Mouse (Mus musculus): Measurements from ENCODE around the gene Cog1. TPM values are rescaled to one million over a fixed set of nuclear protein-coding genes. Genes with fewer than 3 reads are reported as not detected.
A peak's percentile ranks its signal among the peaks of the same experiment; 100 is the strongest.

Cog1 gene
- polyA plus RNA-seq, 1 experiment from 2014 or later = 15.5 TPM

GRCm38 (mm10) chr11:113667704-113668103 is 18.7 kb downstream of the Cog1 start:
- no peak for ATAC-seq (replicated peaks; ENCODE audit: insufficient number of reproducible peaks, insufficient read depth, low FRiP score, low read depth)
- Histone ChIP-seq H3K9ac (no peak overlapping the region), H3K4me2 (no peak overlapping the region), H3K4me3 (no peak overlapping the region), H3K36me3 (peaks cover 33% of the 10 kb centered on the region), H3K4me1 (replicated peaks) (peaks cover 19% of the 10 kb centered on the region), H3K9me3 (replicated peaks) (no peaks in the 10 kb centered on the region), H3K27me3 (no peaks in the 10 kb centered on the region), H3K27ac (no peak overlapping the region)
- 69% methylated on average over 4 of the region's 4 CpGs for WGBS

GRCm38 (mm10) chr11:113668857-113669256 is 19.9 kb downstream of the Cog1 start:
- no peak for ATAC-seq (replicated peaks; ENCODE audit: insufficient number of reproducible peaks, insufficient read depth, low FRiP score, low read depth)

GRCm38 (mm10) chr11:113669711-113670110 is 20.7 kb downstream of the Cog1 start:
- Histone ChIP-seq H3K4me1 (replicated peaks) (peaks cover 31% of the 10 kb centered on the region), H3K4me3 (no peak overlapping the region), H3K27ac (no peak overlapping the region), H3K36me3 (peaks cover 22% of the 10 kb centered on the region), H3K4me2 (no peak overlapping the region), H3K9me3 (replicated peaks) (no peaks in the 10 kb centered on the region), H3K27me3 (no peaks in the 10 kb centered on the region), H3K9ac (no peak overlapping the region)
- ATAC-seq (replicated peaks; ENCODE audit: insufficient number of reproducible peaks, insufficient read depth, low FRiP score, low read depth) = no peak
- 67% methylated on average over 4 of the region's 4 CpGs for WGBS

More at GRCm38 (mm10) chr11:113668857-113669256, 19.9 kb downstream of the Cog1 start:
- Histone ChIP-seq H3K27ac (no peak overlapping the region), H3K36me3 (peaks cover 24% of the 10 kb centered on the region), H3K9ac (no peak overlapping the region), H3K4me1 (replicated peaks) (peaks cover 27% of the 10 kb centered on the region), H3K27me3 (no peaks in the 10 kb centered on the region), H3K4me3 (no peak overlapping the region), H3K4me2 (no peak overlapping the region), H3K9me3 (replicated peaks) (no peaks in the 10 kb centered on the region)
- 74% methylated on average over 5 of the region's 5 CpGs for whole genome bisulfite sequencing

- no peak overlapping the region for H3K4me2 ChIP-seq
- no peak overlapping the region for H3K9ac ChIP-seq
- 55% methylated on average over 4 of the region's 4 CpGs for WGBS
- no peak for ATAC-seq (replicated peaks; ENCODE audit: insufficient number of reproducible peaks, insufficient read depth, low FRiP score, low read depth)
- H3K27me3 ChIP-seq = no peaks in the 10 kb centered on the region
- no peak overlapping the region for H3K4me3 ChIP-seq
- peaks cover 26% of the 10 kb centered on the region for H3K4me1 ChIP-seq (replicated peaks)
- H3K27ac ChIP-seq = peak overlapping the region; percentile 69
- no peaks in the 10 kb centered on the region for H3K9me3 ChIP-seq (replicated peaks)
- H3K36me3 ChIP-seq = peaks cover 32% of the 10 kb centered on the region
Measured at GRCm38 (mm10) chr11:113673614-113674013, 24.6 kb downstream of the Cog1 start.

GRCm38 (mm10) chr11:113674595-113674994 is 25.6 kb downstream of the Cog1 start:
- H3K9ac ChIP-seq = no peak overlapping the region
- H3K4me3 ChIP-seq = no peak overlapping the region
- no peak overlapping the region for H3K27ac ChIP-seq
- no peaks in the 10 kb centered on the region for H3K9me3 ChIP-seq (replicated peaks)
- peaks cover 28% of the 10 kb centered on the region for H3K4me1 ChIP-seq (replicated peaks)
- no peaks in the 10 kb centered on the region for H3K27me3 ChIP-seq
- no peak overlapping the region for H3K4me2 ChIP-seq
- WGBS = 86% methylated on average over 5 of the region's 5 CpGs
- H3K36me3 ChIP-seq = peaks cover 30% of the 10 kb centered on the region
- ATAC-seq (replicated peaks; ENCODE audit: insufficient number of reproducible peaks, insufficient read depth, low FRiP score, low read depth) = no peak

- ATAC-seq (replicated peaks; ENCODE audit: insufficient number of reproducible peaks, insufficient read depth, low FRiP score, low read depth) = no peak
- Histone ChIP-seq H3K27me3 (no peaks in the 10 kb centered on the region), H3K9me3 (replicated peaks) (no peaks in the 10 kb centered on the region), H3K27ac (no peak overlapping the region), H3K36me3 (peaks cover 22% of the 10 kb centered on the region), H3K4me3 (no peak overlapping the region), H3K4me2 (no peak overlapping the region), H3K4me1 (replicated peaks) (peaks cover 42% of the 10 kb centered on the region), H3K9ac (no peak overlapping the region)
- WGBS = 82% methylated on average over 2 of the region's 2 CpGs
Measured at GRCm38 (mm10) chr11:113676847-113677246, 27.9 kb downstream of the Cog1 start.

- H3K4me2 ChIP-seq = no peak overlapping the region
- H3K27ac ChIP-seq = no peak overlapping the region
- no peak overlapping the region for H3K4me3 ChIP-seq
- H3K9me3 ChIP-seq (replicated peaks) = no peaks in the 10 kb centered on the region
- peaks cover 20% of the 10 kb centered on the region for H3K36me3 ChIP-seq
- H3K27me3 ChIP-seq = no peaks in the 10 kb centered on the region
- H3K9ac ChIP-seq = no peak overlapping the region
- 96% methylated on average over 2 of the region's 2 CpGs for WGBS
- peaks cover 46% of the 10 kb centered on the region for H3K4me1 ChIP-seq (replicated peaks)
- no peak for ATAC-seq (replicated peaks; ENCODE audit: insufficient number of reproducible peaks, insufficient read depth, low FRiP score, low read depth)
Measured at GRCm38 (mm10) chr11:113677378-113677777, 28.4 kb downstream of the Cog1 start.

GRCm38 (mm10) chr11:113678373-113678772 is 29.4 kb downstream of the Cog1 start:
- no peak overlapping the region for H3K9ac ChIP-seq
- no peak; the same call in 1 of the 2 replicates for ATAC-seq (replicated peaks; ENCODE audit: insufficient number of reproducible peaks, insufficient read depth, low FRiP score, low read depth)
- peaks cover 19% of the 10 kb centered on the region for H3K36me3 ChIP-seq
- no peaks in the 10 kb centered on the region for H3K27me3 ChIP-seq
- 56% methylated on average over 8 of the region's 8 CpGs for WGBS
- no peaks in the 10 kb centered on the region for H3K9me3 ChIP-seq (replicated peaks)
- H3K4me1 ChIP-seq (replicated peaks) = peaks cover 44% of the 10 kb centered on the region
- 0 out of 2 replicates have a peak overlapping the region, but pooled peaks have one; percentile 6 for H3K4me2 ChIP-seq
- peak overlapping the region; percentile 80 for H3K27ac ChIP-seq
- no peak overlapping the region for H3K4me3 ChIP-seq

GRCm38 (mm10) chr11:113680954-113681353 is 32.0 kb downstream of the Cog1 start:
- H3K9me3 ChIP-seq (replicated peaks) = no peaks in the 10 kb centered on the region
- no peak for ATAC-seq (replicated peaks; ENCODE audit: insufficient number of reproducible peaks, insufficient read depth, low FRiP score, low read depth)
- peaks cover 10% of the 10 kb centered on the region for H3K36me3 ChIP-seq
- no peaks in the 10 kb centered on the region for H3K27me3 ChIP-seq
- 60% methylated on average over 2 of the region's 2 CpGs for WGBS
- peaks cover 47% of the 10 kb centered on the region for H3K4me1 ChIP-seq (replicated peaks)
- H3K4me3 ChIP-seq = no peak overlapping the region
- no peak overlapping the region for H3K27ac ChIP-seq
- H3K9ac ChIP-seq = no peak overlapping the region
- H3K4me2 ChIP-seq = no peak overlapping the region

- Histone ChIP-seq H3K4me3 (peak overlapping the region; percentile 98), H3K9me3 (replicated peaks) (no peaks in the 10 kb centered on the region), H3K9ac (no peak overlapping the region), H3K4me2 (peak overlapping the region; percentile 87), H3K27ac (no peak overlapping the region), H3K27me3 (no peaks in the 10 kb centered on the region), H3K36me3 (no peaks in the 10 kb centered on the region; the same call in 1 of the 2 replicates), H3K4me1 (replicated peaks) (peaks cover 52% of the 10 kb centered on the region)
- ATAC-seq (replicated peaks; ENCODE audit: insufficient number of reproducible peaks, insufficient read depth, low FRiP score, low read depth) = no peak
Measured at GRCm38 (mm10) chr11:113681979-113682378, 33.0 kb downstream of the Cog1 start.

- H3K27ac ChIP-seq = peak overlapping the region; percentile 98
- H3K36me3 ChIP-seq = peaks cover under 1% of the 10 kb centered on the region; the same call in 1 of the 2 replicates
- peak overlapping the region; percentile 95 for H3K9ac ChIP-seq
- ATAC-seq (replicated peaks; ENCODE audit: insufficient number of reproducible peaks, insufficient read depth, low FRiP score, low read depth) = peak; percentile 44
- H3K4me1 ChIP-seq (replicated peaks) = peaks cover 48% of the 10 kb centered on the region
- H3K9me3 ChIP-seq (replicated peaks) = no peaks in the 10 kb centered on the region
- H3K27me3 ChIP-seq = no peaks in the 10 kb centered on the region
- H3K4me2 ChIP-seq = peak overlapping the region; percentile 87
- peak overlapping the region; percentile 98 for H3K4me3 ChIP-seq
- 2% methylated on average over 38 of the region's 38 CpGs for WGBS
Measured at GRCm38 (mm10) chr11:113682897-113683626, 34.1 kb downstream of the Cog1 start.

- Histone ChIP-seq H3K4me3 (peak overlapping the region; percentile 98), H3K27ac (peak overlapping the region; percentile 98), H3K9ac (peak overlapping the region; percentile 95), H3K9me3 (replicated peaks) (no peaks in the 10 kb centered on the region), H3K4me1 (replicated peaks) (peaks cover 43% of the 10 kb centered on the region), H3K4me2 (peak overlapping the region; percentile 87), H3K36me3 (peaks cover 5% of the 10 kb centered on the region), H3K27me3 (no peaks in the 10 kb centered on the region)
- under 1% methylated on average over 37 of the region's 38 CpGs for WGBS
- no peak; the same call in none of the 2 replicates for ATAC-seq (replicated peaks; ENCODE audit: insufficient number of reproducible peaks, insufficient read depth, low FRiP score, low read depth)
Measured at GRCm38 (mm10) chr11:113683627-113683956, 34.6 kb downstream of the Cog1 start.
